ENCODE assay signal across 8 mouse cellular contexts in the genomic region with DNA sequence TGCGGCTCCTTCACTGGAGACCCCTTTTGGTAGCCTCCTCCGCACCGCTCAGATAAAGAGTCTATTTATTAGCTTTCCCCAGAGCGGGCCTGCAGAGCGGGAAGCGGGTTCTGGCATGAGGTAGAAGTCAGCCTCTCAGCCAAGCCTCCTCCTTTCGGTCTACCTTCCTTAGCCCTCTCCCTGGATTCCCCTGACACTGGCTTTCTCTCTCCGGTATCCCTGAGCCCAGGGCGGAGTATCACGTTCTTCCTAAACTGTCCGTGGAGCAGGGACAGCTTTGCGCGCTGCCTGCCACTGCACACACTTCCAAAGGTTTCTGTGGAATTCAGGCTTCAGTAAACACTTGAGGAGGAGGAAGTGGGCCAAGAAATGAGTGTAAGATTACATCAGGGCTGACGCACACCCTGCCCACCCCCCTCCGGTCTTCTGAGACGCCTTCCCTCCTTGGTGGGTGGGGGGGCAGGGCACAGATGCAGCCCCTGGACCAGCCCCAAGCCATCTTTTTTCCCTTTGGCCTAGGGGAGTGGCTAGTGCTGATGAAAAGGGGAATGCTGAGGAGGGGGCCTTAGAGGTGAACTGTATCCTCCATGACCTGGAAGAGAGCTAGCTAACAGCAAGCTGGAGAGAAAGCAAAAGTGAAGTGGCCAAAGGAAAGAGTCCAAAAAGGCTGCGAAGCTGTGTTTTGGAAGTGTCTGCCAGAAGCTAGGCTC. TPM values are rescaled to one million over a fixed set of nuclear protein-coding genes. Genes with fewer than 3 reads are reported as not detected.
A peak's percentile ranks its signal among the peaks of the same experiment; 100 is the strongest.
DNase-seq lines count a peak whose midpoint lies in the region; ATAC-seq and TF ChIP-seq lines count a peak whose summit lies in the region.

No protein-coding gene starts in this region.

- H3K4me2 ChIP-seq in forebrain, embryonic 14.5 days (ENCODE audit: low read length), result peak overlapping the region; percentile 36
- H3K4me2 ChIP-seq in limb, embryonic 15.5 days, result peak overlapping the region; percentile 38
- H3K4me2 ChIP-seq in midbrain, postnatal 0 days (ENCODE audit: low read depth, low read length, poor library complexity, severe bottlenecking), result peak overlapping the region; percentile 12; the same call in 1 of the 2 replicates

- peak overlapping the region; percentile 30; the same call in 1 of the 2 replicates for H3K9ac ChIP-seq in forebrain, embryonic 14.5 days (ENCODE audit: low read length)
- H3K9ac ChIP-seq in limb, embryonic 15.5 days, result 0 out of 2 replicates have a peak overlapping the region, but pooled peaks have one; percentile 8
- 0 out of 2 replicates have a peak overlapping the region, but pooled peaks have one; percentile 19 for H3K9ac ChIP-seq in midbrain, postnatal 0 days (replicated peaks; ENCODE audit: low read length, poor library complexity, severe bottlenecking)

- no peak overlapping the region for H3K4me3 ChIP-seq in forebrain, embryonic 14.5 days (ENCODE audit: low read depth, low read length)
- H3K4me3 ChIP-seq in limb, embryonic 15.5 days, result peak overlapping the region; percentile 19
- no peak overlapping the region for H3K4me3 ChIP-seq in midbrain, postnatal 0 days (ENCODE audit: low read depth, low read length)

- peaks cover 18% of the 10 kb centered on the region for H3K4me1 ChIP-seq in forebrain, embryonic 14.5 days (ENCODE audit: control insufficient read depth, insufficient read depth, low read length)
- peaks cover 34% of the 10 kb centered on the region for H3K4me1 ChIP-seq in limb, embryonic 15.5 days
- peaks cover 16% of the 10 kb centered on the region; the same call in 1 of the 2 replicates for H3K4me1 ChIP-seq in midbrain, postnatal 0 days (ENCODE audit: insufficient read depth, low read length)

- H3K36me3 ChIP-seq in forebrain, embryonic 14.5 days (ENCODE audit: control insufficient read depth, insufficient read depth, low read length), result no peaks in the 10 kb centered on the region
- H3K36me3 ChIP-seq in limb, embryonic 15.5 days, result no peaks in the 10 kb centered on the region
- H3K36me3 ChIP-seq in midbrain, postnatal 0 days (ENCODE audit: insufficient read depth, low read length), result no peaks in the 10 kb centered on the region

- TF ChIP-seq CTCF in midbrain, postnatal 0 days (IDR thresholded peaks at IDR 0.05), result no peak

- H3K27ac ChIP-seq in forebrain, embryonic 14.5 days (ENCODE audit: low read depth, low read length), result peak overlapping the region; percentile 71
- peak overlapping the region; percentile 92 for H3K27ac ChIP-seq in limb, embryonic 15.5 days
- H3K27ac ChIP-seq in midbrain, postnatal 0 days (ENCODE audit: low read depth, low read length), result peak overlapping the region; percentile 47; the same call in 1 of the 2 replicates

- peak; percentile 62 for DNase-seq in left cerebral cortex, postnatal 4 days
- DNase-seq in left cerebral cortex, adult 8-10 months (ENCODE audit: low spot score in 2 of 2), result no peak
- peak; percentile 84 for DNase-seq in forebrain, embryonic 14.5 days (ENCODE audit: low spot score)
- peak; percentile 56 to 61 for DNase-seq in heart, postnatal 36 days
- DNase-seq in midbrain, postnatal 0 days (ENCODE audit: low spot score), result peak; percentile 46
- DNase-seq in layer of hippocampus, adult 9-10 months (ENCODE audit: low spot score), result no peak
- DNase-seq in thymus, postnatal 25 days, result no peak

- intact Hi-C loops in left cerebral cortex, postnatal 4 days (cut with DNase I), result no loop called here
- intact Hi-C loops in heart, postnatal 36 days (cut with DNase I), result no loop called here

- 7% methylated on average over 17 of the region's 17 CpGs for WGBS in forebrain, embryonic 14.5 days
- 6% methylated on average over 17 of the region's 17 CpGs for WGBS in limb, embryonic 15.5 days
- 14% methylated on average over 17 of the region's 17 CpGs for WGBS in midbrain, postnatal 0 days

- no peaks in the 10 kb centered on the region for H3K9me3 ChIP-seq in forebrain, embryonic 14.5 days (replicated peaks; ENCODE audit: control insufficient read depth, low read length)
- no peaks in the 10 kb centered on the region for H3K9me3 ChIP-seq in limb, embryonic 15.5 days
- no peaks in the 10 kb centered on the region for H3K9me3 ChIP-seq in midbrain, postnatal 0 days (ENCODE audit: low read length)

- H3K27me3 ChIP-seq in forebrain, embryonic 14.5 days (replicated peaks; ENCODE audit: control insufficient read depth, insufficient read depth, low read length), result no peaks in the 10 kb centered on the region
- no peaks in the 10 kb centered on the region for H3K27me3 ChIP-seq in limb, embryonic 15.5 days
- no peaks in the 10 kb centered on the region for H3K27me3 ChIP-seq in midbrain, postnatal 0 days (ENCODE audit: insufficient read depth, low read length)

- ATAC-seq in forebrain, embryonic 14.5 days, result peak; percentile 60
- peak; percentile 76 for ATAC-seq in limb, embryonic 15.5 days (ENCODE audit: insufficient number of reproducible peaks, low FRiP score, low TSS enrichment, low read depth)
- ATAC-seq in midbrain, postnatal 0 days (ENCODE audit: low FRiP score), result no peak

RNA-seq across cellular contexts. Expression of a gene that starts 15.7 kb away (rescaled TPM):
- 100 to 1,000 TPM; 133 to 141 TPM for total RNA-seq in left cerebral cortex, postnatal 4 days (2021)
- 100 to 1,000 TPM; 128 to 154 (median 142) TPM for total RNA-seq in left cerebral cortex, adult 8-10 months (2022)
- polyA plus RNA-seq in forebrain, embryonic 14.5 days (2014; fragmentation: Nextera tagmentation; extraction: Ambion mirVana), result 213 and 214 TPM in 2 replicates
- total RNA-seq in heart, postnatal 36 days (2021), result 100 to 1,000 TPM; 203 to 210 TPM
- polyA plus RNA-seq in limb, embryonic 15.5 days (2015; fragmentation: Nextera tagmentation; extraction: Ambion mirVana), result 339 and 355 TPM in 2 replicates
- 94.0 and 117 TPM in 2 replicates for total RNA-seq in midbrain, postnatal 0 days (2014; rRNA removed)
- polyA plus RNA-seq in midbrain, postnatal 0 days (2015; fragmentation: Nextera tagmentation; extraction: Ambion mirVana), result 202 and 245 TPM in 2 replicates

RNA-seq across cellular contexts. Expression of a gene that starts 53.2 kb away (rescaled TPM):
- 100 to 1,000 TPM; 164 to 166 TPM for total RNA-seq in left cerebral cortex, postnatal 4 days (2021)
- 10 to 100 TPM; 89.9 to 93.5 (median 91.2) TPM for total RNA-seq in left cerebral cortex, adult 8-10 months (2022)
- 133 and 136 TPM in 2 replicates for polyA plus RNA-seq in forebrain, embryonic 14.5 days (2014; fragmentation: Nextera tagmentation; extraction: Ambion mirVana)
- 10 to 100 TPM; 35.4 to 44.2 TPM for total RNA-seq in heart, postnatal 36 days (2021)
- 79.2 and 95.9 TPM in 2 replicates for polyA plus RNA-seq in limb, embryonic 15.5 days (2015; fragmentation: Nextera tagmentation; extraction: Ambion mirVana)
- total RNA-seq in midbrain, postnatal 0 days (2014; rRNA removed), result 80.8 and 101 TPM in 2 replicates
- polyA plus RNA-seq in midbrain, postnatal 0 days (2015; fragmentation: Nextera tagmentation; extraction: Ambion mirVana), result 78.0 and 87.2 TPM in 2 replicates

Comparison
In these comparisons a context has a peak if more than half of its experiments do, and no peak if none do; other contexts are left out.
1. DNase-seq: peak in left cerebral cortex, postnatal 4 days (single experiment), forebrain, embryonic 14.5 days (single experiment), heart, postnatal 36 days (2 of 2) and midbrain, postnatal 0 days (single experiment); none in left cerebral cortex, adult 8-10 months (0 of 2), layer of hippocampus, adult 9-10 months (single experiment) and thymus, postnatal 25 days (single experiment).
2. Peak in every context shown above with its lines, with median percentiles within 50 percentile points of each other: H3K27ac ChIP-seq, H3K4me2 ChIP-seq and H3K9ac ChIP-seq.